Mouse (Mus musculus) liver, embryonic 13.5 days (tissue): ENCODE results near the gene Spaar. TPM values are rescaled to one million over a fixed set of nuclear protein-coding genes. Genes with fewer than 3 reads are reported as not detected.
A peak's percentile ranks its signal among the peaks of the same experiment; 100 is the strongest.

ENCODE experiments used
- ATAC-seq: fragments of 200-750 bp; cut with Nextera tagmentation; 2 replicates; pipeline ENCODE4 v1.8.0; 2017; ENCODE audit warnings: low read depth, mild to moderate bottlenecking, moderate number of reproducible peaks, moderate library complexity
- DNase-seq: peaks from one replicate; pipeline ENCODE4 v3.0.0; 2022
- H3K27ac ChIP-seq: fragments of 300-500 bp; sonication (generic); 2 replicates; pipeline ENCODE4 v1.5.1; 2015; ENCODE audit warnings: moderate library complexity, mild to moderate bottlenecking, inconsistent platforms
- H3K27me3 ChIP-seq: fragments of 300-500 bp; sonication (generic); 2 replicates; pipeline ENCODE4 v1.6.1; 2015; ENCODE audit warnings: mild to moderate bottlenecking, inconsistent platforms
- H3K36me3 ChIP-seq: fragments of 300-500 bp; sonication (generic); 2 replicates; pipeline ENCODE4 v1.6.1; 2015; ENCODE audit warnings: mild to moderate bottlenecking, inconsistent platforms
- H3K4me1 ChIP-seq: fragments of 300-500 bp; sonication (generic); replicated peaks from 2 replicates; pipeline ENCODE4 v1.6.1; 2015; ENCODE audit warnings: inconsistent platforms
- H3K4me2 ChIP-seq: fragments of 300-500 bp; sonication (generic); 2 replicates; pipeline ENCODE4 v1.6.1; 2015; ENCODE audit warnings: inconsistent platforms, mild to moderate bottlenecking, moderate library complexity
- H3K4me3 ChIP-seq: fragments of 300-500 bp; sonication (generic); replicated peaks from 2 replicates; pipeline ENCODE4 v1.5.1; 2015; ENCODE audit warnings: mild to moderate bottlenecking, inconsistent platforms
- H3K9ac ChIP-seq: fragments of 300-500 bp; sonication (generic); 2 replicates; pipeline ENCODE4 v1.6.1; 2015; ENCODE audit warnings: mild to moderate bottlenecking, inconsistent platforms
- H3K9me3 ChIP-seq: fragments of 300-500 bp; sonication (generic); replicated peaks from 2 replicates; pipeline ENCODE4 v1.6.1; 2016; ENCODE audit warnings: inconsistent platforms
- WGBS: fragments of 180-500 bp; shearing (Covaris S2); methylation state at CpG from one replicate; pipeline ENCODE4 v1.1.7; 2015; ENCODE audit not compliant: insufficient replicate concordance; 5-methylcytosine and 5-hydroxymethylcytosine counted together
- polyA plus RNA-seq: library from polyadenylated mRNA; unstranded; fragments of >200 nt; fragmentation: Nextera tagmentation; extraction: Ambion mirVana; gene quantifications from 2 replicates; pipeline ENCODE4 v1.2.1, GENCODE M21; 2015

The Spaar gene
- polyA plus RNA-seq, 1 experiment from 2014 or later: not detected

- H3K4me1 ChIP-seq: no peaks in the 10 kb centered on the region
- no peak within 1 kb of the TSS for H3K9ac ChIP-seq
- ATAC-seq: no peak
- no peaks in the 10 kb centered on the region for H3K36me3 ChIP-seq
- no peak within 1 kb of the TSS for H3K27ac ChIP-seq
- no peak within 1 kb of the TSS for H3K4me2 ChIP-seq
- no peak within 1 kb of the TSS for H3K4me3 ChIP-seq
- DNase-seq: no peak
- H3K27me3 ChIP-seq: peaks cover 22% of the 10 kb centered on the region; the same call in 1 of the 2 replicates
- 55% methylated on average over 6 of the region's 6 CpGs for WGBS
- H3K9me3 ChIP-seq: no peaks in the 10 kb centered on the region
Observed at GRCm38 (mm10) chr4:43709869-43710268, 20.0 kb upstream of the Spaar start, which contains the start of gene Olfr71. Gene Olfr71 (minus strand): TSS chr4:43710255.

- DNase-seq: peak; percentile 52
- WGBS: 1% methylated on average over 2 of the region's 2 CpGs
- H3K4me2 ChIP-seq: no peak overlapping the region
- no peaks in the 10 kb centered on the region for H3K4me1 ChIP-seq
- no peaks in the 10 kb centered on the region for H3K9me3 ChIP-seq
- H3K27me3 ChIP-seq: peaks cover 26% of the 10 kb centered on the region
- ATAC-seq: no peak
- H3K4me3 ChIP-seq: no peak overlapping the region
- no peak overlapping the region for H3K9ac ChIP-seq
- H3K27ac ChIP-seq: no peak overlapping the region
- no peaks in the 10 kb centered on the region for H3K36me3 ChIP-seq
Observed at GRCm38 (mm10) chr4:43711821-43712220, 18.0 kb upstream of the Spaar start.

GRCm38 (mm10) chr4:43713652-43714219, 16.1 kb upstream of the Spaar start:
- Histone ChIP-seq H3K4me2 (no peak overlapping the region), H3K36me3 (no peaks in the 10 kb centered on the region), H3K9ac (no peak overlapping the region), H3K27ac (no peak overlapping the region), H3K4me3 (no peak overlapping the region), H3K27me3 (peaks cover 23% of the 10 kb centered on the region), H3K4me1 (no peaks in the 10 kb centered on the region), H3K9me3 (no peaks in the 10 kb centered on the region)
- ATAC-seq (no peak), DNase-seq (no peak)
- WGBS: 37% methylated on average over 7 of the region's 7 CpGs

GRCm38 (mm10) chr4:43720491-43721228, 9.2 kb upstream of the Spaar start:
- Histone ChIP-seq H3K9me3 (no peaks in the 10 kb centered on the region), H3K36me3 (no peaks in the 10 kb centered on the region), H3K9ac (no peak overlapping the region), H3K27me3 (peaks cover 3% of the 10 kb centered on the region; the same call in 1 of the 2 replicates), H3K4me3 (no peak overlapping the region), H3K27ac (no peak overlapping the region), H3K4me1 (no peaks in the 10 kb centered on the region), H3K4me2 (no peak overlapping the region)
- 60% methylated on average over 12 of the region's 16 CpGs for WGBS
- no peak for DNase-seq
- no peak for ATAC-seq

- Histone ChIP-seq H3K27ac (no peak overlapping the region), H3K9ac (no peak overlapping the region), H3K9me3 (no peaks in the 10 kb centered on the region), H3K36me3 (no peaks in the 10 kb centered on the region), H3K4me1 (peaks cover 14% of the 10 kb centered on the region), H3K27me3 (no peaks in the 10 kb centered on the region), H3K4me3 (no peak overlapping the region), H3K4me2 (no peak overlapping the region)
- ATAC-seq: no peak
- DNase-seq: no peak
- WGBS: 60% methylated on average over 4 of the region's 4 CpGs
Observed at GRCm38 (mm10) chr4:43722191-43722590, 7.6 kb upstream of the Spaar start.

GRCm38 (mm10) chr4:43724764-43725163, 5.1 kb upstream of the Spaar start:
- no peak overlapping the region for H3K4me2 ChIP-seq
- H3K4me1 ChIP-seq: peaks cover 40% of the 10 kb centered on the region
- 12% methylated on average over 1 of the region's 1 CpGs for WGBS
- H3K27ac ChIP-seq: no peak overlapping the region
- DNase-seq (no peak), ATAC-seq (no peak)
- H3K4me3 ChIP-seq: no peak overlapping the region
- no peak overlapping the region for H3K9ac ChIP-seq
- H3K36me3 ChIP-seq: no peaks in the 10 kb centered on the region
- H3K9me3 ChIP-seq: no peaks in the 10 kb centered on the region
- H3K27me3 ChIP-seq: no peaks in the 10 kb centered on the region

GRCm38 (mm10) chr4:43726228-43726993, 3.4 kb upstream of the Spaar start:
- Histone ChIP-seq H3K9ac (no peak overlapping the region), H3K4me1 (peaks cover 54% of the 10 kb centered on the region), H3K36me3 (no peaks in the 10 kb centered on the region), H3K27ac (no peak overlapping the region), H3K4me2 (no peak overlapping the region), H3K27me3 (no peaks in the 10 kb centered on the region), H3K9me3 (no peaks in the 10 kb centered on the region), H3K4me3 (no peak overlapping the region)
- DNase-seq (no peak), ATAC-seq (no peak)
- 33% methylated on average over 12 of the region's 12 CpGs for WGBS

- Histone ChIP-seq H3K4me2 (no peak within 1 kb of the TSS), H3K4me3 (no peak within 1 kb of the TSS), H3K4me1 (peaks cover 54% of the 10 kb centered on the region), H3K27me3 (no peaks in the 10 kb centered on the region), H3K9ac (peak within 1 kb of the TSS; percentile 26; the same call in 1 of the 2 replicates), H3K36me3 (no peaks in the 10 kb centered on the region), H3K27ac (peak within 1 kb of the TSS; percentile 64), H3K9me3 (no peaks in the 10 kb centered on the region)
- 40% methylated on average over 3 of the region's 3 CpGs for WGBS
- ATAC-seq: 0 out of 2 replicates have a peak, but pooled peaks have one; percentile 13
- DNase-seq: no peak
Observed at GRCm38 (mm10) chr4:43726995-43727394, 2.8 kb upstream of the Spaar start, which contains the start of gene Hrct1. Gene Hrct1 (plus strand): TSS chr4:43727188.

GRCm38 (mm10) chr4:43727718-43728575, 1.9 kb upstream of the Spaar start:
- Histone ChIP-seq H3K27me3 (no peaks in the 10 kb centered on the region), H3K4me1 (peaks cover 54% of the 10 kb centered on the region), H3K27ac (peak overlapping the region; percentile 64), H3K4me2 (no peak overlapping the region), H3K9ac (peak overlapping the region; percentile 26; the same call in 1 of the 2 replicates), H3K9me3 (no peaks in the 10 kb centered on the region), H3K36me3 (no peaks in the 10 kb centered on the region), H3K4me3 (no peak overlapping the region)
- peak; percentile 60 for ATAC-seq
- no peak for DNase-seq
- WGBS: 41% methylated on average over 7 of the region's 7 CpGs

GRCm38 (mm10) chr4:43728576-43728954, 1.3 kb upstream of the Spaar start:
- H3K4me3 ChIP-seq: no peak overlapping the region
- H3K4me1 ChIP-seq: peaks cover 54% of the 10 kb centered on the region
- no peak for ATAC-seq
- H3K27me3 ChIP-seq: no peaks in the 10 kb centered on the region
- H3K36me3 ChIP-seq: no peaks in the 10 kb centered on the region
- no peak overlapping the region for H3K9ac ChIP-seq
- no peak overlapping the region for H3K4me2 ChIP-seq
- DNase-seq: no peak
- 27% methylated on average over 5 of the region's 5 CpGs for WGBS
- no peaks in the 10 kb centered on the region for H3K9me3 ChIP-seq
- peak overlapping the region; percentile 64 for H3K27ac ChIP-seq
